In genomic region chr15:101973414-101974077, GRCm38 (mm10) we compare ENCODE assay signal across 8 mouse cellular contexts. TPM values are rescaled to one million over a fixed set of nuclear protein-coding genes. Genes with fewer than 3 reads are reported as not detected.
DNase-seq lines count a peak whose midpoint lies in the region; ATAC-seq and TF ChIP-seq lines count a peak whose summit lies in the region.

No protein-coding gene starts in this region.

- H3K27ac ChIP-seq in hindbrain, postnatal 0 days = no peak overlapping the region

- no peaks in the 10 kb centered on the region for H3K9me3 ChIP-seq in hindbrain, postnatal 0 days (ENCODE audit: low read length)

- TF ChIP-seq CTCF in hindbrain, postnatal 0 days (IDR thresholded peaks at IDR 0.05; ENCODE audit: low read depth) = peak; percentile 99

- WGBS in hindbrain, postnatal 0 days = 11% methylated on average over 15 of the region's 15 CpGs

- no peaks in the 10 kb centered on the region for H3K27me3 ChIP-seq in hindbrain, postnatal 0 days (ENCODE audit: insufficient read depth, low read length)

- no peak overlapping the region for H3K9ac ChIP-seq in hindbrain, postnatal 0 days (replicated peaks; ENCODE audit: low read length)

- H3K4me1 ChIP-seq in hindbrain, postnatal 0 days (ENCODE audit: insufficient read depth, low read length) = no peaks in the 10 kb centered on the region

- no peaks in the 10 kb centered on the region for H3K36me3 ChIP-seq in hindbrain, postnatal 0 days (ENCODE audit: insufficient read depth, low read length)

- DNase-seq in WW6 (ENCODE audit: low read depth, low spot score) = peak; percentile 81
- DNase-seq in cerebellum, postnatal 10 days = peak; percentile 97 to 99
- DNase-seq in frontal cortex, postnatal 14 days (ENCODE audit: low spot score in 2 of 2) = peak; percentile 88 to 98
- DNase-seq in hindbrain, postnatal 0 days (ENCODE audit: low spot score) = peak; percentile 97
- DNase-seq in left cerebral cortex, adult 8-10 months (ENCODE audit: low spot score in 2 of 2) = peak; percentile 79 to 100
- DNase-seq in mesoderm, embryonic 11.5 days (ENCODE audit: low read depth, low spot score) = peak; percentile 97
- DNase-seq in right cerebral cortex, postnatal 25 days = peak; percentile 91
- DNase-seq in urinary bladder, postnatal 25 days (ENCODE audit: low spot score) = peak; percentile 98

- peak; percentile 87 for ATAC-seq in hindbrain, postnatal 0 days

- H3K4me2 ChIP-seq in hindbrain, postnatal 0 days (ENCODE audit: low read depth, low read length) = no peak overlapping the region

- H3K4me3 ChIP-seq in hindbrain, postnatal 0 days (ENCODE audit: low read length) = no peak overlapping the region

RNA-seq across cellular contexts. Expression of gene Krt78, which starts 19.5 kb away (rescaled TPM):
- total RNA-seq in hindbrain, postnatal 0 days (2014; rRNA removed) = not detected in 2 replicates
- not detected in 2 replicates for polyA plus RNA-seq in hindbrain, postnatal 0 days (2015; fragmentation: Nextera tagmentation; extraction: Ambion mirVana)
- not detected for total RNA-seq in left cerebral cortex, adult 8-10 months (2022)

RNA-seq across cellular contexts. Expression of gene Krt8, which starts 30.7 kb away (rescaled TPM):
- 2.6 and 4.1 TPM in 2 replicates for total RNA-seq in hindbrain, postnatal 0 days (2014; rRNA removed)
- polyA plus RNA-seq in hindbrain, postnatal 0 days (2015; fragmentation: Nextera tagmentation; extraction: Ambion mirVana) = 5.4 and 6.2 TPM in 2 replicates
- total RNA-seq in left cerebral cortex, adult 8-10 months (2022) = under 1 TPM; 0.17 to 0.95 (median 0.23) TPM

RNA-seq across cellular contexts. Expression of gene Krt79, which starts 33.4 kb away (rescaled TPM):
- total RNA-seq in hindbrain, postnatal 0 days (2014; rRNA removed) = 0.21 and 0.65 TPM in 2 replicates
- polyA plus RNA-seq in hindbrain, postnatal 0 days (2015; fragmentation: Nextera tagmentation; extraction: Ambion mirVana) = 0.50 and 0.52 TPM in 2 replicates
- not detected for total RNA-seq in left cerebral cortex, adult 8-10 months (2022)

RNA-seq across cellular contexts. Expression of gene Krt4, which starts 49.0 kb away (rescaled TPM):
- not detected in 2 replicates for total RNA-seq in hindbrain, postnatal 0 days (2014; rRNA removed)
- polyA plus RNA-seq in hindbrain, postnatal 0 days (2015; fragmentation: Nextera tagmentation; extraction: Ambion mirVana) = not detected in 2 replicates
- total RNA-seq in left cerebral cortex, adult 8-10 months (2022) = not detected

RNA-seq across cellular contexts. Expression of gene Krt18, which starts 54.4 kb away (rescaled TPM):
- 3.4 and 5.0 TPM in 2 replicates for total RNA-seq in hindbrain, postnatal 0 days (2014; rRNA removed)
- 12.6 and 13.6 TPM in 2 replicates for polyA plus RNA-seq in hindbrain, postnatal 0 days (2015; fragmentation: Nextera tagmentation; extraction: Ambion mirVana)
- 1 to 10 TPM in 2 of 4 experiments, under 1 TPM in 2; 0.26 to 2.5 (median 1.3) TPM for total RNA-seq in left cerebral cortex, adult 8-10 months (2022)
